13 mouse cellular contexts compared by ENCODE assay signal in genomic region chr1:162625229-162625628, GRCm38 (mm10). TPM values are rescaled to one million over a fixed set of nuclear protein-coding genes. Genes with fewer than 3 reads are reported as not detected.
DNase-seq lines count a peak whose midpoint lies in the region.
"Had no signal": no experiment of that assay in that cellular context is flagged by ENCODE, and none has a peak within 500 bp of the region (broad histone marks: within the 10 kb centered on the region; RNA-seq: fewer than 3 reads in every experiment).

No protein-coding gene starts in this region.

- intact Hi-C loops in left cerebral cortex, postnatal 4 days (cut with DNase I), result no loop called here

- DNase-seq in adrenal gland, postnatal 14 days, result peak; percentile 38
- DNase-seq in adrenal gland, adult 2 months, result no peak
- DNase-seq in testis, postnatal 10 days (ENCODE audit: low spot score), result peak; percentile 29
- DNase-seq in testis, postnatal 14 days (ENCODE audit: low spot score), result no peak
- peak; percentile 46 to 55 for DNase-seq in monocyte, adult 2 months (ENCODE audit: low read depth in 1 of 2, low spot score in 2 of 2)
- DNase-seq in layer of hippocampus, adult 9-11 months, result no peak
- DNase-seq in yolk sac, embryonic 10.5 days (ENCODE audit: low spot score), result no peak
- no peak for DNase-seq in left cerebral cortex, postnatal 4 days
- DNase-seq: gastrocnemius, postnatal 36 days had no signal

RNA-seq across cellular contexts. Expression of gene Myoc, which starts 13.7 kb away (rescaled TPM):
- total RNA-seq in adrenal gland, postnatal 14 days (2021), result 0.74 and 0.83 TPM in 2 replicates
- 1 to 10 TPM; 2.1 to 4.7 TPM for total RNA-seq in adrenal gland, adult 2 months (2021)
- 0.76 and 1.4 TPM in 2 replicates for polyA plus RNA-seq in adrenal gland, adult 2 months (2012; rRNA removed)
- under 1 TPM; 0.24 to 0.28 TPM for total RNA-seq in left cerebral cortex, postnatal 4 days (2021)
- polyA plus RNA-seq: embryonic facial prominence, embryonic 12.5 days; liver, embryonic 15.5 days had no signal

RNA-seq across cellular contexts. Expression of gene Myocos, which starts 32.8 kb away (rescaled TPM):
- total RNA-seq in adrenal gland, postnatal 14 days (2021), result not detected in 2 replicates
- not detected for total RNA-seq in adrenal gland, adult 2 months (2021)
- polyA plus RNA-seq in adrenal gland, adult 2 months (2012; rRNA removed), result not detected in 2 replicates
- not detected for total RNA-seq in left cerebral cortex, postnatal 4 days (2021)
- total RNA-seq: adrenal gland, adult 18-20 months; gastrocnemius, postnatal 36 days had no signal
- polyA plus RNA-seq: embryonic facial prominence, embryonic 12.5 days; large intestine, adult 2 months; liver, embryonic 15.5 days had no signal

RNA-seq across cellular contexts. Expression of gene Vamp4, which starts 54.9 kb away (rescaled TPM):
- total RNA-seq in adrenal gland, postnatal 14 days (2021), result 30.9 and 36.7 TPM in 2 replicates
- total RNA-seq in adrenal gland, adult 2 months (2021), result 10 to 100 TPM; 31.1 to 41.2 TPM
- 12.1 and 15.2 TPM in 2 replicates for polyA plus RNA-seq in adrenal gland, adult 2 months (2012; rRNA removed)
- total RNA-seq in left cerebral cortex, postnatal 4 days (2021), result 10 to 100 TPM; 61.1 to 63.2 TPM

Comparison
In these comparisons a context has a peak if more than half of its experiments do, and no peak if none do; other contexts are left out.
1. DNase-seq: peak in adrenal gland, postnatal 14 days (single experiment), testis, postnatal 10 days (single experiment) and monocyte, adult 2 months (2 of 2); none in adrenal gland, adult 2 months (single experiment), testis, postnatal 14 days (single experiment), layer of hippocampus, adult 9-11 months (single experiment), yolk sac, embryonic 10.5 days (single experiment) and left cerebral cortex, postnatal 4 days (single experiment).